Mouse (Mus musculus): ENCODE measurements around the gene Olfr1336.
"Not testable (repeated sequence)": the region's sequence is repeated elsewhere in the genome, so short reads cannot be mapped to it uniquely, and the experiment has no call there.

Gene Olfr1336

GRCm38 (mm10) chr7:6455868-6456267, at the start of gene Olfr1336:
TSS of gene Olfr1336 (plus strand) at chr7:6456168.
- no peak for DNase-seq (ENCODE audit: low spot score)

- peak; percentile 93 for DNase-seq (ENCODE audit: low spot score)
Measured at GRCm38 (mm10) chr7:6410043-6410442, 45.9 kb upstream of the Olfr1336 start, which contains the start of gene Gm20715. TSS of gene Gm20715 (plus strand) at chr7:6410277.

GRCm38 (mm10) chr7:6414626-6415441, 41.1 kb upstream of the Olfr1336 start:
- DNase-seq (ENCODE audit: low spot score): no peak

GRCm38 (mm10) chr7:6415442-6415787, 40.6 kb upstream of the Olfr1336 start:
- DNase-seq (ENCODE audit: low spot score): no peak

GRCm38 (mm10) chr7:6419894-6420293, 36.1 kb upstream of the Olfr1336 start:
- DNase-seq (ENCODE audit: low spot score): no peak

- no peak for DNase-seq (ENCODE audit: low spot score)
Measured at GRCm38 (mm10) chr7:6429381-6429780, 26.6 kb upstream of the Olfr1336 start.

- peak; percentile 13 for DNase-seq (ENCODE audit: low spot score)
Measured at GRCm38 (mm10) chr7:6430342-6430741, 25.6 kb upstream of the Olfr1336 start.

- no peak for DNase-seq (ENCODE audit: low spot score)
Measured at GRCm38 (mm10) chr7:6438388-6438787, 17.6 kb upstream of the Olfr1336 start, which contains the start of gene Olfr1344. TSS of gene Olfr1344 (plus strand) at chr7:6438688.

GRCm38 (mm10) chr7:6441173-6441572, 14.8 kb upstream of the Olfr1336 start:
- DNase-seq (ENCODE audit: low spot score): no peak

GRCm38 (mm10) chr7:6447771-6448170, 8.2 kb upstream of the Olfr1336 start:
- DNase-seq (ENCODE audit: low spot score): no peak

GRCm38 (mm10) chr7:6456399-6456798, 431 bp downstream of the Olfr1336 start:
- DNase-seq (ENCODE audit: low spot score): no peak

GRCm38 (mm10) chr7:6466951-6467350, 11.0 kb downstream of the Olfr1336 start, which contains the start of gene Olfr1346:
TSS of gene Olfr1346 (plus strand) at chr7:6467101.
- DNase-seq (ENCODE audit: low spot score): no peak

- DNase-seq (ENCODE audit: low spot score): not testable (repeated sequence)
Measured at GRCm38 (mm10) chr7:6477633-6478032, 21.7 kb downstream of the Olfr1336 start.

GRCm38 (mm10) chr7:6486841-6487240, 30.9 kb downstream of the Olfr1336 start, which contains the start of gene Olfr5:
TSS of gene Olfr5 (minus strand) at chr7:6486941.
- DNase-seq (ENCODE audit: low spot score): no peak

- no peak for DNase-seq (ENCODE audit: low spot score)
Measured at GRCm38 (mm10) chr7:6499655-6500054, 43.7 kb downstream of the Olfr1336 start, which contains the start of gene Olfr1347. TSS of gene Olfr1347 (minus strand) at chr7:6499755.

GRCm38 (mm10) chr7:6508648-6509047, 52.7 kb downstream of the Olfr1336 start, which contains the start of gene Olfr1348:
TSS of gene Olfr1348 (minus strand) at chr7:6508748.
- DNase-seq (ENCODE audit: low spot score): no peak

Measured in lung, postnatal 25 days (tissue).